Mouse (Mus musculus) fat pad, adult 2 months (tissue): Measurements from ENCODE around the gene Grk5.

Experiments used
- DNase-seq: peaks from one replicate; pipeline ENCODE4 v3.0.0-alpha.2; 2011; ENCODE audit warnings: low read depth, low spot score; ENCODE audit errors: extremely low read depth

Gene Grk5

GRCm38 (mm10) chr19:60972281-60973015 lies 82.9 kb downstream of the Grk5 start:
- peak; percentile 94 for DNase-seq

GRCm38 (mm10) chr19:60973508-60973907 lies 84.0 kb downstream of the Grk5 start:
- no peak for DNase-seq

- no peak for DNase-seq
Measured at GRCm38 (mm10) chr19:60979581-60979980, 90.0 kb downstream of the Grk5 start.

DNA sequence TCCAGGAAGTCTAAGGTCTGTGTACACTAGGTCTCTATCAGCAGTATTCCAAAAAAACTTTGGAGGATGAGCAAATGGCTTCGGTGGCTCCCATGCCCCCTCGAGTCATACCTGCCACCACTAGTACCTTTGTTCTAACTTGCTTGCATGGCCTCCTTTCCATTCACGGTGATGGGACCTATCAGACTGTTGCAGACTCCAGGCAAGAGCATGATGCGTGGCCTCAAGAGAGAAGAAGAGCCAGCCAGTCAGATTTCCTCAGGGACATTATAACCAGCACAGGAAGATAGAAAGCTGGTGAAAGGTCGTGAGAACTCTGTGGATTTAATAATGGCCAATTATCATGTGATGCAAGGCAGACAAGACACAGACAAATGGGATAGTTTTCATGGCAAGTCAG lies 91.8 kb downstream of the Grk5 start:
- DNase-seq = no peak

GRCm38 (mm10) chr19:60981894-60982293 lies 92.3 kb downstream of the Grk5 start:
- no peak for DNase-seq

DNA sequence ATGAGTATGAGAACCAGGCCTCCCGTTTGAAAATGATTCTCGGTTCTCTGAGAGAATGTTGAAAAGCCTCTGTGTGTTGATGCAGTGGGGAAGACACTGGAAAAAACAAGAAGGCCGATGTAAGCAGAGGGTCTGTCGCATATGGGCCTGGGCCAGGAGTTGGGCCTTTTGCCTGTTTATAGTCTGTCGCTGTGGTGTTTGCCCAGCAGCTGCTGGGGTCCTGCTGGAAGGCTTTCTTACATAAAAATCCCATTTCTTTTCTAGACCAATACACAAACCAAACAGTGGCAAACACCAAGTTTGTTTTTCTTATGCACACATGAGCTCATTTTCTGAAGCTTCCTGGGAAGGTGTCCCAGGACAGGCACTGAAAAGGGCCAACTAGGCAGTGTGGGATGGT lies 100.2 kb downstream of the Grk5 start:
- DNase-seq = no peak

- no peak for DNase-seq
Measured at GRCm38 (mm10) chr19:60994214-60994613, 104.7 kb downstream of the Grk5 start.

DNA sequence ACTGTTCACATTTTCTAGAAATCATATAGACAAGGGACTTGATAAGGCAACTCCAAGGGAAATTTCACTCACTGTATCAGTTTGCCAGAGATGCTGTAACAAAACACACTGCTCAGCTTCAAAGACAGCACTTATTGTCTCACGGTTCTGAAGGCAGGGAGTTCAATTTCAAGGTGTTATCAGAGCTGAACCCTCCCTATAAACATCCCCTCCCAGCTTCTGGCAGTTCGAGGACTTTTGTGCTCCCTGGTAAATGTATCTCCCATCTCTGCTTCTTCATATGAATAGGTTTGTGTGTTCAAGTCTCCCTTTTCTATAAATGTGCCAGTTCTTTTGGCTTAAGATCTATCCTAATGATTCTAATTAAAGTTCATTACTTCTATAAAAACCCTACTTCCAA lies 105.3 kb downstream of the Grk5 start:
- no peak for DNase-seq

DNA sequence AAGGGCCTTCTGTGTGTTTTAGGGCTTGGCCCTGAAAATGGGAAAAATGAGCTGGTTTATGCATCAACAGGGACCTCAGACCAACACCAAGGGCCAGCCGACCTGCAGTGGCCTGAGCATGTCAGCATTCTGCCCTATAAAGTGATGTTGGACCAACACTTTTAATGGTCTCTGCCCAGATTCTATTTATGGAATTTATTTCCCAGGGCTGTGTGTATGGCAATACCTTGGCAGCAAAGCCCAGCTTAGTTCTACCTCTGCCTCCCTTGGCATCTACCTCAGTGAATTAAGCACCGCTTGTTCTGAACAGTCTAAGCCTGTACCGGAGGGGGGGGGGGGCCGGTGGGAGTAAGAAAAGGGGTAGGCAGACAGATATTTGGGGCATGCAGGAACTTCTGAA lies 108.2 kb downstream of the Grk5 start:
- peak; percentile 66 for DNase-seq

GRCm38 (mm10) chr19:60999652-61000051 lies 110.1 kb downstream of the Grk5 start:
- no peak for DNase-seq

DNA sequence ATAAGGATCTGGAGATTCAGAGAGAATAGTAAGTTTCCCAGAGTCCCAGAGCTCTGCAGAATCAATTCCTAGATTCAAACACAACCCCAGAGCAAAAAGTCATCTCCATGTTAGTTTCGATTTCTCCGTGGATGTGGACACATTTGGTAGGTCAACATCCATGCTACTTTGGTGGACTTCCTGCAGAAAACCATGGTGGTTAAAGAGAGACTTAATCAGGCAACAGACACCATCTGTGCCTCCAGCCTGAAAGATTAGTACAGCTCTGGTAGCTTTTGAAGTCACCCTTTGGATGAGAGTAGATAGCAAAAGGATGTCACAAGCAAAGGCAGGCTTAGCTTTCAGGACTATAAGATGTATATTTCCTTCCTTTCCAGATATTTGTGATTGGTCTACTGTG lies 111.4 kb downstream of the Grk5 start:
- DNase-seq = no peak

GRCm38 (mm10) chr19:61009266-61009665 lies 119.7 kb downstream of the Grk5 start:
- no peak for DNase-seq

GRCm38 (mm10) chr19:61017477-61018266 lies 128.1 kb downstream of the Grk5 start:
- peak; percentile 45 for DNase-seq

- DNase-seq = no peak
Measured at GRCm38 (mm10) chr19:61021502-61021901, 132.0 kb downstream of the Grk5 start.

DNA sequence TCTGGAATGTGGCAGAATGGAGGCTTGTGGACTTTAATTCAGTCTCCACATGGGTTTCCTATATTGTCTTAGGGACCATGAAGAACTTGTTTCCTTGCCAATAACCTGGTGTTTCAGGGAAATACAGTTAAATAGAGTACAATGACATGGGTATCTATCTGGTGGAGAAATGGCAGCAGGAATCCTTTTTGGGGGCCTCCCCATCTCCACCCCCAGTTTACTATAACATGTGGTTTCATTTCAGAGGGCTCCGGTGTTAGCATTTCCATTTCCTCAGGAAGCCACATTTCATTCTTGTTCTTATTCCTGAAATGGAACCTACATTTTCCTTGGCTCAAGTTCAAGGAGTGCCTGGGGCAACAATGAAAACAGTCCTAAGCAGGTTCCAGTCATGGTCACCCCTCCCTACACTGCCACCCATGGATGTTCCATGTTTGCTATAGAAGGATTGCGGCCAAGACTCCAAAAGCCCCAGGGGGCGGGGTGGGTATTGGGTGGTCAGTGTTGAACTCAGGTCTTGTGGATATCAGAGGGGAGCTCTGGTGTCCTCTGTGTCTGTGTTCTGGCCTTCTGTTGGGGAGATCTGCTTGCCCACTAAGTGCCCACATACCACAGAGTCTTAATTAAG lies 132.5 kb downstream of the Grk5 start:
- no peak for DNase-seq

DNA sequence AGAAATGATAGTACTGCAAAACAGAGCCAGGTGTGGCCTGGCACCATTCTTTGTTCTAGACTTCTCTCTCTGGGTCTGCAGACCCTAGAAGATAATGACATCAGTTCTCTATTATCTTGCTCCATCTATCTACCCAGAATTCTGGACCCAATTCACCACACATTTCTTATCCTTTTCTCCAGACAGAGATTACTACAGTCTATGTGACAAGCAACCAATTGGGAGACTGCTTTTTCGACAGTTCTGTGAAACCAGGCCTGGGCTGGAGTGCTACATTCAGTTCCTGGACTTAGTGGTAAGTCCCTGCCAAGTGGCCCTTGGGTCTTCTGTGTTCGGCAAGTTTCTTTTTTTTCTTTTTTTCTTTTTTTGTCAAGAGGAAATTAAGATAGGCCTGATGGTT lies 142.0 kb downstream of the Grk5 start:
- DNase-seq = no peak

DNA sequence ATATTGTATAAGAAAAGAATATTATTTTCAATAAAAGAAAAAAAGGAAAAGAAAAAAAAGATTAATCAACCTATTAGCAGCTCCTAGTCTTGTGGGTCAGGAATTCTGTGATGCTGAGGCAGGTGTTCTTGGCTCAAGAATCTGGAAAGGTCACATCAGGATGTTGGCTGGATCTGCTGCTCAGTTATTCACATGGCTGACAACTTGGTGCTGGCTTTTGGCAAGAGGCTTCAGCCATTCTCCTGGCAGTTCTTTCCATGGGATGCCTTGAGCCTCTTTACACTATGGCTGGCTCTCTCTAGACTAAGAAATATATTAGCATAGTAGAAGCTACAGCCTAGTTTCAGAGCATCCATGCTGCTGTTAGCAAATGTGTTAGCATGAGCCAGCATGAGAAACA lies 149.6 kb downstream of the Grk5 start:
- DNase-seq = no peak

- DNase-seq = peak; percentile 74
Measured at GRCm38 (mm10) chr19:61048646-61049045, 159.1 kb downstream of the Grk5 start.

DNA sequence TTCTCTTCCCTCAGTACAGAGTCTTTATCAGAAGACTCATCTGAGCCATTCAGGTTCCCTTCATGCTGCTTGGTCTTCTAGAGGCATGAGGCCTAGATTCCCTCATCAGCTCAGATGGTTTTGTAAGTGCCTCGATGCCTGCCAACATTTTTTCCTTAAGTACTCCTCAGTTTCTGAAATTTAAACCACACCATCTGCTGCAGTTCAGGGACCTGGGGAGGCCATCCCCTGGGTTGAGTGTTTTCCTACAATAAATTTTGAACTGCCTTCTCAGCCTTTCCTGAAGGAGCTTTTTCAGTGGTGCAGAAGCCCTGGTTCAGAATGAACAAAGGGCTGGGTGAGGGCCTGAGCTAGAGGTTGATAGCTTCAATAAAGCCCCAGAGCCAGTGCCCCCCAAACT lies 159.9 kb downstream of the Grk5 start:
- no peak for DNase-seq

GRCm38 (mm10) chr19:61051151-61051550 lies 161.6 kb downstream of the Grk5 start:
- peak; percentile 18 for DNase-seq

DNA sequence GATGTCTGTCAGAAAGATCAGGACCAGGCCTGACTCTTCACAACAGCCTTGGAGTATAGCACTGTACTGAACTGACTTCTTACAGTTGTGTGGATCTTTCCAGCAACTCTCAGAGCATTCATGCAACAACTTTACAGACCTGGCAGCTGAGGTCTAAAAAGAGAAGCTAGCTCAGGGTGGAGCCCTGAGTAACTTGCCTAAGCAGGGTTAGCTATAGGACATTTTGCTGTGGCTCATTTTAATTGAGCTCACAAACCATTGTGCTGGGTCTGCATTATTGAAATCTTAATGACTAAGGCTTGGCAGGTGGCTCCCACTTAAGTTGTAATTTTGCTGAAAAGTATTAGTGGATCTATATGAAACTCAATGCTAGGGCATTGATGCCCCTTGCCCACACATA lies 162.5 kb downstream of the Grk5 start:
- DNase-seq = no peak

DNA sequence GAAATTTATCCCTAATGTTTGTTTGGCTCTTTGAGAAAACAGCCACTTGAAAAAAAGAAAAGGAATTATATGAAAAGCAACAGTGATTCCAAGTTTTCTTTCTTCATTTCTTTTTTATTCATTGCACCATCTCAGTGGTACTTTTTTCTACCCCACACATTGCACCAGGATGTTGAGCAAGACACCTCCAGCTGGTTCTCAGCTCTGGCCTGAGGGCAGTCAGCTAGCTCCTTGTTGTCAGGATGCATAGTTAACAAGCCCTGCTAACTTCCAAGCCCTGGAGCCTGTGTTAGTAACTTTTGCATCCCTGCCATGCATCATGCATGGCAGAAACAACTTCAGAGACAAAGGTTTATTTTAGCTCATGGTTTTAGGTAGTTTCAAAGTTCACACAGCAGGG lies 163.2 kb downstream of the Grk5 start:
- DNase-seq = peak; percentile 54
